Mouse (Mus musculus): ENCODE data around the gene Olfr373. TPM values are rescaled to one million over a fixed set of nuclear protein-coding genes. Genes with fewer than 3 reads are reported as not detected.

Gene Olfr373
- polyA plus RNA-seq, 1 experiment from 2014 or later = not detected

DNA sequence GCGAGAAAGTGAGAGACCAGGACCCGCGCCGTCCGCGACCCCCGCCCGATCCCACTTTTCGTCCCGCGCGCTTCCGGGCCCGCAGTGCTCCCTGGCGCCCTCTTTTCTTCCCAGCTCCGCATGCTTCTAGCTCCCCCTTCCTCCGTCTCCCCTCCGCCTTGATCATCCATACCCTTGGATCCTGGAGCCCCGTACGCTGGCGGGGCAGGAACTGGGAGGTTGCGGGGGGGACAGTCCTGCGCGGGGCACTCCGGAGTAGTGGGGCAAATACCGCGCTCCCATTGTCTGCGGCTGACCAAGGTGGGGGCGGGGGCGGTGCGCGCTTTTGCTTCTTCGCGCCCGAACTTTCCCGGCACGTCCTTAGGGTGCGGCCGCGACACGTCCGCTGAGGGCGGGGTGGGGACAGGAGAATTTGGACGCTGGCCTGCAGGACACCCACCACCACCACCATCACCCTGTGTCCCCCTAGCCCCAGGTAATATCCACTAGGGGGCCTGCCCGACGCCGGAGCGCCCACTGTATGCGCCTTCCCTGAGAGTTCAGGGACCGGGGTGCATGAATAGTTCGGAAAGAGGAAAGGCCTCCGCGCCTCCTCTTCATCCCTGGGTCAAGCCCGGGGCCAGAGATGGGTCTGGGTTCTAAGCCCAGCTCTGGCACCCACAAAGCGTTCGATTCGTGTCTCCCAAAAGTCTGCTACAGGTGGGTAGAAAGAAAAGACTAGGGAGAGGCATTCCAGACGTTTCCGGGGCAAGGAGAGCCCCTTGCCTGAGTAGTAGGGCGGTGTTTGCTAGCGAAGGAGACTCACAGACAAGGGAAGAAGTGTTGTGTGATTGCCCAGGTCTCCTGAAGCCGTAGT is 52.7 kb downstream of the Olfr373 start:
- no peaks in the 10 kb centered on the region for H3K27me3 ChIP-seq
- under 1% methylated on average over 59 of the region's 62 CpGs for WGBS
- ATAC-seq (ENCODE audit: low read depth) = peak; percentile 73

GRCm38 (mm10) chr8:72136302-72136978 is 53.5 kb downstream of the Olfr373 start:
- peak; percentile 4; the same call in 1 of the 2 replicates for ATAC-seq (ENCODE audit: low read depth)
- peaks cover 29% of the 10 kb centered on the region for H3K36me3 ChIP-seq
- H3K9ac ChIP-seq = peak overlapping the region; percentile 83
- peaks cover 31% of the 10 kb centered on the region for H3K4me1 ChIP-seq (replicated peaks)
- no peaks in the 10 kb centered on the region for H3K27me3 ChIP-seq
- H3K9me3 ChIP-seq = no peaks in the 10 kb centered on the region
- H3K4me2 ChIP-seq = peak overlapping the region; percentile 90
- WGBS = 1% methylated on average over 18 of the region's 18 CpGs
- H3K27ac ChIP-seq (replicated peaks) = peak overlapping the region; percentile 91
- peak overlapping the region; percentile 72 for H3K4me3 ChIP-seq

More for the DNA sequence above, 52.7 kb downstream of the Olfr373 start:
- peaks cover 22% of the 10 kb centered on the region for H3K36me3 ChIP-seq
- H3K4me1 ChIP-seq (replicated peaks) = peaks cover 31% of the 10 kb centered on the region
- H3K9me3 ChIP-seq = no peaks in the 10 kb centered on the region
- peak overlapping the region; percentile 72 for H3K4me3 ChIP-seq
- peak overlapping the region; percentile 90 for H3K4me2 ChIP-seq
- peak overlapping the region; percentile 91 for H3K27ac ChIP-seq (replicated peaks)
- peak overlapping the region; percentile 83 for H3K9ac ChIP-seq

- H3K27me3 ChIP-seq = no peaks in the 10 kb centered on the region
- H3K4me1 ChIP-seq (replicated peaks) = peaks cover 31% of the 10 kb centered on the region
- no peak overlapping the region for H3K27ac ChIP-seq (replicated peaks)
- peaks cover 39% of the 10 kb centered on the region for H3K36me3 ChIP-seq
- ATAC-seq (ENCODE audit: low read depth) = no peak
- H3K4me2 ChIP-seq = peak overlapping the region; percentile 90
- WGBS = 90% methylated on average over 2 of the region's 2 CpGs
- H3K4me3 ChIP-seq = no peak overlapping the region
- H3K9me3 ChIP-seq = no peaks in the 10 kb centered on the region
- no peak overlapping the region for H3K9ac ChIP-seq
These were observed 54.5 kb downstream of the Olfr373 start for GRCm38 (mm10) chr8:72137431-72137830.

GRCm38 (mm10) chr8:72138456-72138855 is 55.5 kb downstream of the Olfr373 start:
- Histone ChIP-seq H3K4me2 (no peak overlapping the region), H3K27ac (replicated peaks) (no peak overlapping the region), H3K9me3 (no peaks in the 10 kb centered on the region), H3K27me3 (no peaks in the 10 kb centered on the region), H3K4me1 (replicated peaks) (peaks cover 31% of the 10 kb centered on the region), H3K36me3 (peaks cover 50% of the 10 kb centered on the region), H3K4me3 (no peak overlapping the region), H3K9ac (no peak overlapping the region)
- WGBS = 98% methylated on average over 5 of the region's 5 CpGs
- ATAC-seq (ENCODE audit: low read depth) = no peak

DNA sequence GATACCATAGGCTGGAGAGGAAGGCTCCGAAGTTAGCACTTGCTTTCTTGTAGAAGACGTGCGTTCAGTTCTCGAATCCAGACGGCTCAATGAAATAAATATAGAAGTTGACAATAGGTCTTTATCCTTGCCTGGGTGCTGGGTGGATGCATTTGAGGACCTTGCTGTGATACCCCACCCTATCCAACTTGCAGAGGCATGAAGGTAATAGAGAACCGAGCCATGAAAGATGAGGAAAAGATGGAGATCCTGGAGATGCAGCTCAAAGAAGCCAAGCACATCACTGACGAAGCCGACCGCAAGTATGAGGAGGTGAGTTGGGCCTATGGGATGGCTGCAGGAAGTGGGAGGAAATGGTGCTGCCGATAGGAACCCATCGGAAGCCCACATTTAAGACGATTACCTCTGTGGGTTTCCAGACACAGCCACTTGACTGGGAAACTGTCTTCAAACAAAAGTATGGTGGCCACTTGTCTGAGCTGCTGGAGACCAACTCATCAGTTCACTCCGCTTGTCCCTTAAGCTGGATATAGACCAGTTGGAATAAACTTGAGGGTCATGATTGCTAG is 60.4 kb downstream of the Olfr373 start:
- Histone ChIP-seq H3K27ac (replicated peaks) (no peak overlapping the region), H3K36me3 (peaks cover 96% of the 10 kb centered on the region), H3K4me2 (no peak overlapping the region), H3K9me3 (no peaks in the 10 kb centered on the region), H3K9ac (no peak overlapping the region), H3K4me1 (replicated peaks) (no peaks in the 10 kb centered on the region), H3K4me3 (no peak overlapping the region), H3K27me3 (no peaks in the 10 kb centered on the region)
- no peak for ATAC-seq (ENCODE audit: low read depth)
- WGBS = 94% methylated on average over 13 of the region's 13 CpGs

DNA sequence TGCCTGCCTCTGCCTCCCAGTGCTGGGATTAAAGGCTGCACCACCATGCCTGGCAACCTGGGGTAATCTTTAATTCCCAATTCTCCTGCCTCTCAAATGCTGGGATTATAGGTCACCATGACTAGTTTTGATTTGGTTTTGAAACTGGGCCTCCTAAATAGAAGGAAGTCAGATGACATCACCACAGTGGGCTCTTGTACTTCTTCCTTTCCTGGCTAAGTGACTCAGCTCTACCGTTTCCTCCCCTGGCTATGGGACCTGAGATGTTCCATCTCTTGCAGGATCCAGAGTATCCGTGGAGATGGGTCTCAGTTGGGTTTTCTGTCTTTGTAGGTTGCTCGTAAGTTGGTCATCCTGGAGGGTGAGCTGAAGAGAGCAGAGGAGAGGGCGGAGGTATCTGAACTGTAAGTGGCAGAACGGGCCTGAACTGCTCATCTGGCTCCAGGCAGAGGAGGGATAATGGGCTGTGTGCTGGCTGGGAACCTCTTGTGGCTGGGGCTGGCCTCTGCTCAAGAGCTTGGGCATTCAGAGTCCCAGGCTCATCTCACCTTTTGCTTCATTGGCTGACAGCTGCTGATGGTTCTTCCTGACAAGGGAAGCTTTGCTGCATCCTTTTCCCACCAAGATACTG is 61.5 kb downstream of the Olfr373 start:
- no peak for ATAC-seq (ENCODE audit: low read depth)
- Histone ChIP-seq H3K27ac (replicated peaks) (no peak overlapping the region), H3K36me3 (peaks cover 94% of the 10 kb centered on the region), H3K4me3 (no peak overlapping the region), H3K4me1 (replicated peaks) (no peaks in the 10 kb centered on the region), H3K27me3 (no peaks in the 10 kb centered on the region), H3K9ac (no peak overlapping the region), H3K9me3 (no peaks in the 10 kb centered on the region), H3K4me2 (no peak overlapping the region)
- WGBS = 88% methylated on average over 5 of the region's 5 CpGs

- no peak overlapping the region for H3K4me2 ChIP-seq
- ATAC-seq (ENCODE audit: low read depth) = no peak
- 91% methylated on average over 3 of the region's 3 CpGs for WGBS
- H3K9ac ChIP-seq = no peak overlapping the region
- no peaks in the 10 kb centered on the region for H3K4me1 ChIP-seq (replicated peaks)
- H3K9me3 ChIP-seq = no peaks in the 10 kb centered on the region
- no peak overlapping the region for H3K27ac ChIP-seq (replicated peaks)
- H3K36me3 ChIP-seq = peaks cover 94% of the 10 kb centered on the region
- no peaks in the 10 kb centered on the region for H3K27me3 ChIP-seq
- no peak overlapping the region for H3K4me3 ChIP-seq
These were observed 62.5 kb downstream of the Olfr373 start for GRCm38 (mm10) chr8:72145511-72145910.

- peaks cover 94% of the 10 kb centered on the region for H3K36me3 ChIP-seq
- H3K4me2 ChIP-seq = no peak overlapping the region
- H3K27ac ChIP-seq (replicated peaks) = no peak overlapping the region
- 88% methylated on average over 1 of the region's 1 CpGs for WGBS
- H3K9me3 ChIP-seq = no peaks in the 10 kb centered on the region
- no peak overlapping the region for H3K4me3 ChIP-seq
- no peak for ATAC-seq (ENCODE audit: low read depth)
- H3K9ac ChIP-seq = no peak overlapping the region
- H3K4me1 ChIP-seq (replicated peaks) = no peaks in the 10 kb centered on the region
- H3K27me3 ChIP-seq = no peaks in the 10 kb centered on the region
These were observed 63.1 kb downstream of the Olfr373 start for GRCm38 (mm10) chr8:72146056-72146455.

- H3K4me1 ChIP-seq (replicated peaks) = no peaks in the 10 kb centered on the region
- no peak for ATAC-seq (ENCODE audit: low read depth)
- H3K27ac ChIP-seq (replicated peaks) = no peak overlapping the region
- no peaks in the 10 kb centered on the region for H3K27me3 ChIP-seq
- H3K4me3 ChIP-seq = no peak overlapping the region
- no peak overlapping the region for H3K4me2 ChIP-seq
- H3K9ac ChIP-seq = no peak overlapping the region
- 98% methylated on average over 3 of the region's 3 CpGs for WGBS
- no peaks in the 10 kb centered on the region for H3K9me3 ChIP-seq
- peaks cover 94% of the 10 kb centered on the region for H3K36me3 ChIP-seq
These were observed 63.6 kb downstream of the Olfr373 start for GRCm38 (mm10) chr8:72146556-72146955.

DNA sequence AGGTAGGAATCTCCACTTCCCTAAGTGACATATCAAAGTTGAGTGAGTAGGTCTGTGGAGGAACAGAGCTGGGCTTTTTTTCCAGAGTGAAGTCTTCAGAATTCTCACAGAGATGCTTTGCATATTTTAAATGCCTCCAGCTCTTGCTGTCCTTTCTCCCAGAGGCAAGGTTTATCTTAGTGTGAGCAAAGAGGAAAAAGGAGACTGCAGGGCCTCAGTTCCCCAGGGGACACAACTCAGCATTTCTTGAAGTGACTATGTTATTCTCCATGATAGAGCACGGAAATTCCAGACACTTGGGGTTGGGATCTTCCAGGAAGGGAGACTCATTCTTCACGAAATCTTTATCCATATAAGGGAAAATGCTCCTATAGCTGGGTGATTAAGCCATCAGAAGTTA is 64.3 kb downstream of the Olfr373 start:
- 87% methylated on average over 2 of the region's 2 CpGs for WGBS
- Histone ChIP-seq H3K27ac (replicated peaks) (no peak overlapping the region), H3K9ac (no peak overlapping the region), H3K9me3 (no peaks in the 10 kb centered on the region), H3K4me3 (no peak overlapping the region), H3K27me3 (no peaks in the 10 kb centered on the region), H3K4me2 (no peak overlapping the region), H3K36me3 (peaks cover 94% of the 10 kb centered on the region), H3K4me1 (replicated peaks) (no peaks in the 10 kb centered on the region)
- ATAC-seq (ENCODE audit: low read depth) = no peak

DNA sequence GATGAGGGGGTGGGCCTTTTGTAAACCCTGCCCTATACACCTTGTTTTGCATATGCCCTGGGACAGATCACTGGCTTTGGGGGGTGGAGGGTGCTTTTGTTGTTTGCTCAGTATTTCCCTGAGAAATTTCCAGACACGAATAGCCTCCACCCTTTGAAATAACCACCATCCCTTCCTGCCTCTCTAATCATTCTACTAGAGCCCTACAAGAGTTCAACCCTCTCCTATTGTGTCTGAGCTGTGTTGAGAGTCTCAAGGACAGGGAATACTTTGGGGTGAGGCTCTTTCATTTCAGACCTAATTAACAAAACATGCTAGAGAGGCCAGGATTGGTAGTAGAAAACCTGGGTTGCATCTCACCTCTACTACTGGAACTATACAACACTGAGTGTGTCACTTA is 66.1 kb downstream of the Olfr373 start:
- H3K9me3 ChIP-seq = no peaks in the 10 kb centered on the region
- H3K4me1 ChIP-seq (replicated peaks) = no peaks in the 10 kb centered on the region
- no peak overlapping the region for H3K4me2 ChIP-seq
- no peak overlapping the region for H3K9ac ChIP-seq
- no peak for ATAC-seq (ENCODE audit: low read depth)
- peaks cover 86% of the 10 kb centered on the region for H3K36me3 ChIP-seq
- WGBS = 97% methylated on average over 1 of the region's 1 CpGs
- no peaks in the 10 kb centered on the region for H3K27me3 ChIP-seq
- H3K27ac ChIP-seq (replicated peaks) = no peak overlapping the region
- no peak overlapping the region for H3K4me3 ChIP-seq

Data from neural tube, embryonic 13.5 days (tissue).